Mouse (Mus musculus) neural tube, embryonic 15.5 days (tissue): ENCODE data around the gene Cramp1l. TPM values are rescaled to one million over a fixed set of nuclear protein-coding genes. Genes with fewer than 3 reads are reported as not detected.
A peak's percentile ranks its signal among the peaks of the same experiment; 100 is the strongest.

ENCODE experiments used
- ATAC-seq: fragments of 200-750 bp; cut with Nextera tagmentation; 2 replicates; pipeline ENCODE4 v1.8.0; 2017; ENCODE audit warnings: mild to moderate bottlenecking, moderate TSS enrichment, moderate library complexity; ENCODE audit not compliant: low FRiP score
- H3K27ac ChIP-seq: fragments of 300-500 bp; sonication (generic); replicated peaks from 2 replicates; pipeline ENCODE4 v1.5.1; 2015; ENCODE audit warnings: mild to moderate bottlenecking, inconsistent platforms
- H3K27me3 ChIP-seq: fragments of 300-500 bp; sonication (generic); replicated peaks from 2 replicates; pipeline ENCODE4 v1.6.1; 2015; ENCODE audit warnings: inconsistent platforms
- H3K36me3 ChIP-seq: fragments of 300-500 bp; sonication (generic); 2 replicates; pipeline ENCODE4 v1.6.1; 2015; ENCODE audit warnings: inconsistent platforms
- H3K4me1 ChIP-seq: fragments of 300-500 bp; sonication (generic); 2 replicates; pipeline ENCODE4 v1.6.1; 2015; ENCODE audit warnings: inconsistent platforms
- H3K4me2 ChIP-seq: fragments of 300-500 bp; sonication (generic); 2 replicates; pipeline ENCODE4 v1.6.1; 2015; ENCODE audit warnings: inconsistent platforms, mild to moderate bottlenecking, moderate library complexity
- H3K4me3 ChIP-seq: fragments of 300-500 bp; sonication (generic); replicated peaks from 2 replicates; pipeline ENCODE4 v1.5.1; 2015; ENCODE audit warnings: mild to moderate bottlenecking, inconsistent platforms
- H3K9ac ChIP-seq: fragments of 300-500 bp; sonication (generic); replicated peaks from 2 replicates; pipeline ENCODE4 v1.6.1; 2015; ENCODE audit warnings: mild to moderate bottlenecking, inconsistent platforms
- H3K9me3 ChIP-seq: fragments of 300-500 bp; sonication (generic); replicated peaks from 2 replicates; pipeline ENCODE4 v1.6.1; 2016; ENCODE audit warnings: inconsistent platforms
- WGBS: fragments of 180-500 bp; shearing (Covaris S2); methylation state at CpG from one replicate; pipeline ENCODE4 v1.1.7; 2015; ENCODE audit warnings: mixed read lengths; 5-methylcytosine and 5-hydroxymethylcytosine counted together
- polyA plus RNA-seq: library from polyadenylated mRNA; unstranded; fragments of >200 nt; fragmentation: Nextera tagmentation; extraction: Ambion mirVana; gene quantifications from 2 replicates; pipeline ENCODE4 v1.2.1, GENCODE M21; 2015

Gene Cramp1l
- polyA plus RNA-seq, 1 experiment from 2014 or later = 5.3 TPM

DNA sequence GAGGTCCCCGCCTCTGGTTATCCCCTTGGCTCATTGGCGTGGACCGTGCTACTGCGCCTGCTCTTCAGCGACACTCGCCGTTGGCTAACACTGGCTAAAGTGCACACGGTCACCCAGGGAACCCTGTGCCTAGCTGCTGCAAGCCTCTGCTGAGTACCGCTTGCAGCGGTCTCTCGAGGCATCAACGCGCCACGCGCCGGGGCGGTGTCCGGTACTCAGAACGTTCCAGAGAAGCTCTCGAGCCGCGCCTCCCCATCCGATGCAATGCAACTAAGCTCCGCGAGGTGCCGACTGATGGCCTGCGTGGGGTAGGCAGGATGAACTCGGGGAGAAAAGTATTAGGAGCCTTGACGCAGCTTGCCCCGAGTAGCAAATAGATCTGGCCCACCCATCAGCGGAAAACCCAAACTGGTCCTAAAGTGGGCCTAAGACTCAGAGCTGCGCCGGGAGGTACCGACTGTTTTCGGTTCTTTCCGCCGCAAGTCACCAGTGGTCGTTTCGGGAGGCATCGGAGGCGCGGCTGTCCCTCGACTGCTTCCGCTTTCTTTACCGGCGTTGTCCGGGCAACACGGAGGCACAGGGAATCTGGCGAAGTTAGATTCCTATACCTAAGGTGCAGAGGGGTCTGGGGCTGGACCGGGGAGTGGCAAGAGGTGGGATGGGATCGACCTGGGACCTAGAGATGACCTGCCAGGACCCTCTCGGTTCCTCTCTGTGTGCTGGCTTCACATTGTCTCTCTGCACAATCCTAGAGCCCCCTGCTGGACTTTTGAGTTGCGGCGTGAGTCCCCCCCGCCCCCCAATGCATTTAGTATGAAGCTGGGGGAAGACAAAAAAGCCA is 924 bp upstream of the Cramp1l start:
- Histone ChIP-seq H3K9ac (peak overlapping the region; percentile 62), H3K27me3 (no peaks in the 10 kb centered on the region), H3K9me3 (no peaks in the 10 kb centered on the region), H3K36me3 (peaks cover 20% of the 10 kb centered on the region), H3K4me3 (peak overlapping the region; percentile 86), H3K27ac (peak overlapping the region; percentile 80), H3K4me2 (peak overlapping the region; percentile 99), H3K4me1 (peaks cover 36% of the 10 kb centered on the region)
- WGBS = under 1% methylated on average over 55 of the region's 55 CpGs
- ATAC-seq = peak; percentile 93

- ATAC-seq = no peak
- Histone ChIP-seq H3K4me3 (peak overlapping the region; percentile 86), H3K4me1 (peaks cover 36% of the 10 kb centered on the region), H3K4me2 (peak overlapping the region; percentile 99), H3K27ac (peak overlapping the region; percentile 81), H3K36me3 (peaks cover 26% of the 10 kb centered on the region), H3K9ac (peak overlapping the region; percentile 89), H3K27me3 (no peaks in the 10 kb centered on the region), H3K9me3 (no peaks in the 10 kb centered on the region)
- under 1% methylated on average over 39 of the region's 39 CpGs for WGBS
Observed at GRCm38 (mm10) chr17:25014841-25015570, 582 bp downstream of the Cramp1l start.

DNA sequence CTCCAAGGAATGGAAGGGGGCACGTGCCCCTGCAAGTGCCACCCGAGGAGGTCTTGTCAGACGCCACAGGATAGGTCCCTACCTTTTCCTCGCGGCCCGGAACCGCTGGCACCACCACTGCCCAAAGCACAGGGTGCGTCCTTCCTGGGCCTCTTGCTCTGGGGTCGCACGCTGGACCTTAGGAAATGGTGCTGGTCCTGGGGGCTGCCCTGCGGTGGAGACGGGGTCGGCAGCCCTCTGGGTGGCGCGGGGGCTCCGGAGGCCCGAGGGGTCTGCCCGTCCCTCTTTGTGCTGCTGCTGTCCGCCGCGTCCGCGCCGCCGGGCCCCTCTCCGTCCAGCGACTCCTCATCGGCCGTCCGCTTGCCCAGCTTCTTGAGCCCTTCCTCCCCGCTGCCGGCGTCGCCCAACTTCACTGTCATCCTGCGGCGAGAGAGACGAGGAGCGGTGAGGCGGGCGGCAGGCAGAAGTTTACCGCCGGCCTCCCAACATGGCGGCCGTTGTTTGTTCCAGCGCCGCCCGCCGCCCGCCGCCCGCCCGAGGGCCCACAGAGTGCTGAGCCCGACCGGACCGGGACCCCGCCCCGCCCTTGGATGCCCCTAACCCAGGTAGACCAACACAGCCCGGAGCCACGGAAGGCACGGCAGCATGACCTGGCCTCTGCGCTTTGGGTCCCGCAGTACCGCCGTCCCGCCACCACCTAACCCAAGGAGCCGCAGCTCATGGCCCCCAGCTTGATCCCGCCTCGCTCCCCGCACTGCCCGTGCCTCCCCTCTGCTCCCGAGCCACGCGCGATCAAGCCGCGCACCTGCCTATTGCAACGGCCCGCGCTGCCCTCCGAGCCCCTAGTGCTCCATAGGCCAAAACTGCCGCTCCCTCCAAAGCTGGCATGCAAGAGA is 1.7 kb downstream of the Cramp1l start:
- Histone ChIP-seq H3K36me3 (peaks cover 25% of the 10 kb centered on the region), H3K9ac (peak overlapping the region; percentile 89), H3K4me3 (peak overlapping the region; percentile 86), H3K27ac (peak overlapping the region; percentile 68), H3K4me2 (peak overlapping the region; percentile 99), H3K4me1 (peaks cover 36% of the 10 kb centered on the region), H3K27me3 (no peaks in the 10 kb centered on the region), H3K9me3 (no peaks in the 10 kb centered on the region)
- WGBS = under 1% methylated on average over 72 of the region's 81 CpGs
- no peak for ATAC-seq

DNA sequence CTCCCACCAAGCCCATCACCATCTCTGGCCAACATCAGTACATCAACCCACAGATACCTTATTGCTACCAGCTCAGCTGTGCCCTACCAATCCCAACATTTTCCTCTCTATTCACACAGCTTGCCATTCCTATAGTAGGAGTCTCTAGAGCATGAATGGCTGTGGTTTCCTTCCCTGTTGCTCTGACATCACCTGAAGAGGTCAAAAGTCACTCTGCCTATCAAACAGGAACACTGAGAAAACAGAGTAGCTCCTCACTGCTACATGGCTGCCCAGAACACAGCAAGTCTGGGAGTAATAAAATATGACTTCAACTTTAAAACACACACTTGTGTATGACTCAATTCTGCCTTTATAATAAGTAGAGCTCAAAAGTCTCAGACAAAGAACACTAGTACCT is 8.1 kb downstream of the Cramp1l start:
- no peak overlapping the region for H3K4me3 ChIP-seq
- H3K9me3 ChIP-seq = no peaks in the 10 kb centered on the region
- no peak for ATAC-seq
- H3K27me3 ChIP-seq = no peaks in the 10 kb centered on the region
- no peak overlapping the region for H3K9ac ChIP-seq
- peaks cover 41% of the 10 kb centered on the region for H3K36me3 ChIP-seq
- no peak overlapping the region for H3K4me2 ChIP-seq
- peaks cover under 1% of the 10 kb centered on the region; the same call in 1 of the 2 replicates for H3K4me1 ChIP-seq
- no peak overlapping the region for H3K27ac ChIP-seq

DNA sequence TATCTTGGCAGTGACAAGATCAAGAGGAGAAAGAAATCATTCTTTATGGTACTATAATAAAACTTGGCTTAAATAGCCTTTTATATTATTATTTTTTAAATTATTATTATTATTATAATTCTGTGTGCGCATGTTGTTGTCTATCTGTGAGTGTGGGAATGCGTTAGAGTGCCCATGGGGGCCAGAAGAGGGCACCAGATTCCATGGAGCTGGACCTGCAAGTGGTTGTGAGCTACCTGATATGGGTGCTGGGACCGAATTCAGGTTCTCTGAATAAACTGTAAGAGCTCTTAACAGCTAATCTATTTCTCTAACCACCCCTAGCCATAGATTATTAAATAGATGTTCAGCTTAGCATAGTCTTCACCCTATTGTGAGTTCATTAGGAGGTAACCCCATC is 10.5 kb downstream of the Cramp1l start:
- no peak overlapping the region for H3K4me2 ChIP-seq
- H3K4me3 ChIP-seq = no peak overlapping the region
- H3K9ac ChIP-seq = no peak overlapping the region
- no peaks in the 10 kb centered on the region for H3K4me1 ChIP-seq
- H3K36me3 ChIP-seq = peaks cover 30% of the 10 kb centered on the region
- WGBS = 97% methylated on average over 3 of the region's 3 CpGs
- no peak overlapping the region for H3K27ac ChIP-seq
- no peaks in the 10 kb centered on the region for H3K9me3 ChIP-seq
- no peak for ATAC-seq
- H3K27me3 ChIP-seq = no peaks in the 10 kb centered on the region

- ATAC-seq = no peak
- Histone ChIP-seq H3K9me3 (no peaks in the 10 kb centered on the region), H3K4me3 (no peak overlapping the region), H3K4me2 (no peak overlapping the region), H3K27ac (no peak overlapping the region), H3K27me3 (no peaks in the 10 kb centered on the region), H3K36me3 (peaks cover 89% of the 10 kb centered on the region), H3K9ac (no peak overlapping the region), H3K4me1 (no peaks in the 10 kb centered on the region)
- WGBS = 94% methylated on average over 6 of the region's 6 CpGs
Observed at GRCm38 (mm10) chr17:24994721-24995120, 20.9 kb downstream of the Cramp1l start.

GRCm38 (mm10) chr17:24987221-24987620 is 28.4 kb downstream of the Cramp1l start:
- Histone ChIP-seq H3K4me3 (no peak overlapping the region), H3K4me2 (no peak overlapping the region), H3K36me3 (peaks cover 84% of the 10 kb centered on the region), H3K27me3 (no peaks in the 10 kb centered on the region), H3K4me1 (no peaks in the 10 kb centered on the region), H3K9ac (no peak overlapping the region), H3K27ac (no peak overlapping the region), H3K9me3 (no peaks in the 10 kb centered on the region)
- WGBS = 95% methylated on average over 6 of the region's 6 CpGs
- no peak for ATAC-seq

DNA sequence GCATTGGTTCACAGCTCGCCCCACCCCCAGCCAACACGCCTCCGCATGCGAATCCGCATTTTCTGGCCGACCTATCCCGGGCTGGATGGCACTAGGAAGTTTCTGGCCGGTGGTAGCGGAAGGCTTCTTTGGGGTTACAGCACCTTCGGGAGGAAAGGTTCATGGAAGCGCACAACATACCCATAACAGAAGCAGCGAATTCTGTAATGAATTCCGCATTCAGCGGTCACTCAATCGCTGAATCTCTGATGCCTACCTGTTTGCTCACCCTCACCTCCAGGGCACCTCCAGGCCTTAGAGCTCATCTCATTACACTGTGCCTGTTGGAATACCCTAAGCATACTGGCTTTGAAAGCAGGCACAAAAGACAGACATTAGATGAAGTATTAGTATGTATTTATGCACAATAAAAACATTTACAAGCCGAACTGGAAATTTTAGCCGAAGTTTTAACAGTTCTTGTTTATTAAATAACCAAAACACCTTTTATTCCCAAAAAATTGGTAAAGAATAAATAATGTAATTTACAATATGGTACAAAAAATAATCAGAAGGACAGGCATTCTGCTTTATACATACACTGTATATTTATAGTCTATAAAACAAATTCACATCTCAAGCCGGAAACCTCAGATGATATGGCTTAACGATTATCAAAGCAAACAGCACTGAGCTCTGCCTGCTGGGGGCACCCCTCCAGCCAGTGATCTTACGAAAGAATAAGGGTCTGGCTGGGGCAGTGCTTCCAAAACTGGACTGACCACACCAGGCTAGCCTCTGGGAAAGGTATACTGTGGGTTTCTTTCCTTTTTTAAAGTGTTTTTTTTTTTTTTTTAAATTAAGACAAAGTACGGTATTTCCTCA is 54.5 kb downstream of the Cramp1l start:
- H3K4me2 ChIP-seq = peak overlapping the region; percentile 76
- peak; percentile 29 for ATAC-seq
- H3K4me1 ChIP-seq = peaks cover 18% of the 10 kb centered on the region
- H3K9ac ChIP-seq = peak overlapping the region; percentile 31; the same call in 1 of the 2 replicates
- H3K27ac ChIP-seq = peak overlapping the region; percentile 58
- 14% methylated on average over 21 of the region's 21 CpGs for WGBS
- H3K27me3 ChIP-seq = no peaks in the 10 kb centered on the region
- H3K4me3 ChIP-seq = peak overlapping the region; percentile 98
- no peaks in the 10 kb centered on the region for H3K9me3 ChIP-seq
- peaks cover 46% of the 10 kb centered on the region for H3K36me3 ChIP-seq

GRCm38 (mm10) chr17:24960135-24960851 is 55.3 kb downstream of the Cramp1l start, which contains the start of gene Jpt2:
Gene Jpt2 (minus strand): TSS chr17:24960689.
- Histone ChIP-seq H3K4me1 (peaks cover 18% of the 10 kb centered on the region), H3K27me3 (no peaks in the 10 kb centered on the region), H3K36me3 (peaks cover 46% of the 10 kb centered on the region), H3K4me3 (peak within 1 kb of the TSS; percentile 98), H3K9ac (peak within 1 kb of the TSS; percentile 82), H3K9me3 (no peaks in the 10 kb centered on the region), H3K27ac (peak within 1 kb of the TSS; percentile 91), H3K4me2 (peak within 1 kb of the TSS; percentile 76)
- ATAC-seq = peak; percentile 100
- under 1% methylated on average over 59 of the region's 59 CpGs for WGBS

DNA sequence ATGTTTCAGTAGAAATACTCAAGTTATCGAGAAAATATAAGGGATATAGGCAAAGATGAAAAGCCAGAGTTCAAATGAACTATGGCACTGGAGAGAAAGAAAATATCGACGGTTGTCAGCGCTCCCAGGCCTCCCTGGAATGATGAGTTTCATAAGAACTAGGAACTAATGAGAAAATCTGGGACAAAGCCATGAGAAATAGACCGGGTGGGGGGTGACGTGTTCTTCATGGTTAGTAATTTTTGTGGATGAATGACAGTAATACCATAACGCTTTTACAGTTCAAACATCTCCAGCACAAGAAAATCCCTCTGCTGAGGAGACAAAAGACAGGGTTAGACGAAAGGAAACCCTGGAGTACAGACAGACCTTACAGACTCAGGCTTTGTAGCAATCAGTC is 56.2 kb downstream of the Cramp1l start:
- Histone ChIP-seq H3K4me1 (peaks cover 18% of the 10 kb centered on the region), H3K9me3 (no peaks in the 10 kb centered on the region), H3K4me3 (peak overlapping the region; percentile 98), H3K27ac (peak overlapping the region; percentile 3; the same call in 1 of the 2 replicates), H3K36me3 (peaks cover 45% of the 10 kb centered on the region), H3K4me2 (peak overlapping the region; percentile 76), H3K27me3 (no peaks in the 10 kb centered on the region), H3K9ac (peak overlapping the region; percentile 82)
- WGBS = 29% methylated on average over 8 of the region's 8 CpGs
- no peak for ATAC-seq
